Mouse (Mus musculus) thymus, postnatal 14 days (tissue): ENCODE measurements at regions not wholly inside any gene's neighbourhood (a gene's known extent, or its start where the extent isn't known, plus 50 kb on each side); places are given as distances from the start of the nearest gene placed in this dataset.

Experiments used
- DNase-seq: peaks from one replicate; pipeline ENCODE4 v3.0.0; 2021

GRCm38 (mm10) chr9:46443191-46444095 is 123.7 kb upstream of the 4931429L15Rik start:
- DNase-seq: peak; percentile 10

GRCm38 (mm10) chr9:46442739-46443181 is 123.0 kb upstream of the 4931429L15Rik start:
- DNase-seq: no peak

- no peak for DNase-seq
Observed at GRCm38 (mm10) chr9:46440226-46440625, 120.4 kb upstream of the 4931429L15Rik start.

GRCm38 (mm10) chr9:46434700-46435099 is 114.9 kb upstream of the 4931429L15Rik start:
- DNase-seq: no peak

- no peak for DNase-seq
Observed at GRCm38 (mm10) chr9:46433716-46434115, 113.9 kb upstream of the 4931429L15Rik start.

GRCm38 (mm10) chr9:46431053-46431452 is 111.3 kb upstream of the 4931429L15Rik start:
- DNase-seq: no peak

- no peak for DNase-seq
Observed at GRCm38 (mm10) chr9:46423184-46423967, 103.6 kb upstream of the 4931429L15Rik start.

GRCm38 (mm10) chr9:46421688-46422274 is 102.0 kb upstream of the 4931429L15Rik start:
- DNase-seq: no peak

- no peak for DNase-seq
Observed at GRCm38 (mm10) chr9:46411686-46412085, 91.9 kb upstream of the 4931429L15Rik start.

GRCm38 (mm10) chr9:46408776-46409175 is 89.0 kb upstream of the 4931429L15Rik start:
- no peak for DNase-seq

GRCm38 (mm10) chr9:46406606-46407005 is 86.8 kb upstream of the 4931429L15Rik start:
- no peak for DNase-seq

GRCm38 (mm10) chr9:46396591-46396990 is 76.8 kb upstream of the 4931429L15Rik start:
- DNase-seq: no peak

- no peak for DNase-seq
Observed at GRCm38 (mm10) chr9:46395156-46395765, 75.5 kb upstream of the 4931429L15Rik start.

- DNase-seq: no peak
Observed at GRCm38 (mm10) chr9:46394239-46394638, 74.5 kb upstream of the 4931429L15Rik start.

GRCm38 (mm10) chr9:46392641-46393321 is 73.0 kb upstream of the 4931429L15Rik start:
- peak; percentile 51 for DNase-seq

GRCm38 (mm10) chr9:46389741-46390140 is 70.0 kb upstream of the 4931429L15Rik start:
- DNase-seq: no peak

- DNase-seq: no peak
Observed at GRCm38 (mm10) chr9:46388677-46389676, 69.2 kb upstream of the 4931429L15Rik start.

GRCm38 (mm10) chr9:46386333-46386732 is 66.5 kb upstream of the 4931429L15Rik start:
- peak; percentile 14 for DNase-seq

GRCm38 (mm10) chr9:46381342-46381741 is 61.6 kb upstream of the 4931429L15Rik start:
- no peak for DNase-seq

- no peak for DNase-seq
Observed at GRCm38 (mm10) chr9:46379453-46379852, 59.7 kb upstream of the 4931429L15Rik start.

- DNase-seq: no peak
Observed at GRCm38 (mm10) chr9:46378339-46378738, 58.6 kb upstream of the 4931429L15Rik start.
